Mouse (Mus musculus): ENCODE measurements at regions not wholly inside any gene's neighbourhood (a gene's known extent, or its start where the extent isn't known, plus 50 kb on each side); places are given as distances from the start of the nearest gene placed in this dataset.
"Not testable (repeated sequence)": the region's sequence is repeated elsewhere in the genome, so short reads cannot be mapped to it uniquely, and the experiment has no call there.

DNA sequence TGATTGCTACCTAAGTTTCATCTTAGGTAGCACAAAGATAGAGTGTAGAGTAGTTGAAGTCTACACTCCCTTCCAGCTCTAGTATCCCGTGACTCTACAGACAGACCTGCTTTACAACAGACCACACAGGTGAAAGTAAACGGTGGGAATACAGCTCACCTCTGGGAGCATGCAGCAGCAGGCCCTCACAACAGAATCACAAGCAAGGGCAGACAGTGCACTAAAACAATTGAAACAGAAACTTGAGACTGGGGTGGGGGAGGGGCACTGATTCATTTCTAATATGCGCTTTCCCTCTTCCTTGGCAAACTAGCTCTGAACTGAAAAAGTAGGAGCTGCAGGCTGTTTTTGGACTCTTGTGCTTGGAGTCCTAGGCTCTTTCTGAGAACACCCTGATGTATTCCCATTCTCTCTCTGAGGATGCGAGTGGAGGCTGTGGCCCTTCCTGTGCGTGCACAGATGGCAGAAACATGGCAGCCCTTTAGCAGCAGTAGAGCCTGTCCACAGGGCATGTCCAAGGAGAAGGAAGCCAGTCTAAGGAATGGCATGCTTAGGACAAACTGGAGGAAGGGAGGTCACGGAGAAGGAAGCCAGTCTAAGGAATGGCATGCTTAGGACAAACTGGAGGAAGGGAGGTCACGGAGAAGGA is 152.5 kb upstream of the Unc93a2 start:
- no peak for DNase-seq (ENCODE audit: low spot score in 2 of 2)

DNA sequence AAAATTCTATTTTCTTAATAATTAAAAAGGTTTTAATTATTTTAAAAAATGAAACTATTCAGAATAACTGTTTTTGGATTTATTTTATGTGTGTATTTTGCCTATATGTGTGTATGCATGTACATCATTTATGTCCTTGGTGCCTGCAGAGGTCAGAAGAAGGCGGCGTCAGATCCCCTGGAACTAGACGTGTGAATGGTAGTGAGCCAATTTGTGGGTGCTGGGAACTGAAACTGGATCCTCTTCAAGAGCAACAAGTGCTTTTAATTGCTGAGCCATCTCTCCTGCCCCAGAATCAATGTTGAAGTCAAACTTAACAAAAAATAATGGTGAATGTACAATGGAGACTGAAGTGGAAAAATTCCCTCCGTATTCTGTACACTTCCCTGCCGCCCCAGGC is 151.9 kb upstream of the Unc93a2 start:
- no peak for DNase-seq (ENCODE audit: low spot score in 2 of 2)

DNA sequence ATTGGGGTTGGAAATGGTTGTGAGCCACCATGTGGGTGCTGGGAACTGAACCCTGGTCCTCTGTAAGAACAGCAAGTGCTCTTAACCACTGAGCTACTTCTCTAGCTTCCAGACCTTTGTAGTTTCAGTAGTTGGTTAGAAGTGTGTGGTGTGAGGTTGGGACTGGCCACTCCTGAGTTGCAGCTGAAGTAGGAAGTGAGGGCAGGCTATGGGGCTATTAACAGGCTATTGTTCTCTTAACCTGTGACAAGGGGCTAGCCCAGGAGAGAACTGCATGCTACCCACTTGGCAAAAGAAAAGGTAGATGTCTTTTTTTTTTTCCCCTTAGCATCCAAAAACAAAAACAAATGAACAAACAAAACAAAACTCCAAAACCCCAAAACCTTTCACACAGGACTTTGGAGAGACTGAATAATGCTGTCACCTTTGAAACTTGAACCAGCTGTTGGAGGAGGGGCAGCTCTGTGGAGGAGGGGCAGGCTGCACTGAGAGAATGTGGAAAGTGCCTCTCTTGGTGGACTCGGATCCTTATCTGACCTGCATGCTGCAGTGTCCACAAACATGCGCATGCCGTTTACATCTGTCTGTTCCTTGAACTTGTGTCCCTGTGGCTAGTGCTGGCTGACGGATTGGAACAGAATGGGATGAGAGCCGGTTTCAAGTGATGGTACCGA is 149.3 kb upstream of the Unc93a2 start:
- no peak for DNase-seq (ENCODE audit: low spot score in 2 of 2)

DNA sequence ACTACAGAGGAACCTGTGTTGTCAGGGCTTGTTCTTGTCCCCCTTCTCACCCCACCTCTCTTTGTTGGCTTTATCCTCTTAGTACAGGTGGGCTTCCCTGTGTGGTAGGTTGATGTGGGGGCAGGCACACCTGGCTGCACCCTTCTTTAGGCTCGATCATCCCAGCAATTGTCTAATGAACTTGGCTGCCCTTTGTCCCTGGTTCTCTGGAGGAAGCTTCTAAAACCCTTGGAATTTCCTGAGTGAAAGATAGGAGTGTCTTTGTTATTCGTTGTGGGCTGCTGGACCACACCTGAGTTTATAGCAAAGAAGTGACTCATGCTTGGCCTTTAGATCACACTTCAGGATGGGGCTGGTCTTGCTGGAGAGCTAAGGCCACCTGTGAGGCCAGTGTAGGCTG is 148.3 kb upstream of the Unc93a2 start:
- DNase-seq (ENCODE audit: low spot score in 2 of 2): no peak

DNA sequence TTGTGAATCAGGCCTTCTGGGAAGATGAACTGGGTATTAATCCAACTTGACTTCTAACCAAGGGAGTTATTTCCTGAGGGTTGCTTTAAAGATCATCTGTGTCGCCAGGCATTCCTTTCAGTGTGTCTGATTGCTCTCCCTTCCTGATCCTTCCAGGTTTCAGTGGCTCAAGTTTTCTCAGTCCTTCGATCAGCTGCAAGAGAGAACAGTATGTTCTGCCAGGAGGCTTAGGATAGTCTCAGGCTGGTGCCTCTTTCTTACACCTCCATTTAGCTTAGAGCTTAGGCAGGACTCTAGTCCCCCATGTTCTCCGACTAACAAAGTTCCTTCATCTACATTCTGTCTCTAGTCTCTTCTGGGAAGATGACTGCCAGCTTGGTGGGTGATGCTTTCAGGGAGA is 147.4 kb upstream of the Unc93a2 start:
- DNase-seq (ENCODE audit: low spot score in 2 of 2): no peak

DNA sequence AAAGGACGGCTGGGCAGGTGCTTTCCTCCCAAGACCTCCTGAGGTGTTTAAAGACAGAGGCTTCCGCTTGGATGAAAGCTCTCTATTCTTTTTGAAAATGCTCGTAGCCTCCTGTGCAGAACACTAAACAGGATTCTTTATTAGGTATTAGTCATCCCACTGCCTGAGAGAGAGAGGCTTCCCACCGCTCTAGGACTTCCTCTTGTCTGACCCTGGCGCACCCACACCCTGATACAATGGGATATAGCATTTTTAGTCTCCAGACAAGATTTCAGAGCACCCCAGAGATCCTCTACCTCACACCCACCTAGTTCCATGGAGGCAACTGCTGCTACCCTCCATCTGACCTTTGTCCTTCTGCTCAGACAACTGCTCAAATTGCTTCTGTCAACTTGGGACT is 144.0 kb upstream of the Unc93a2 start:
- no peak for DNase-seq (ENCODE audit: low spot score in 2 of 2)

DNA sequence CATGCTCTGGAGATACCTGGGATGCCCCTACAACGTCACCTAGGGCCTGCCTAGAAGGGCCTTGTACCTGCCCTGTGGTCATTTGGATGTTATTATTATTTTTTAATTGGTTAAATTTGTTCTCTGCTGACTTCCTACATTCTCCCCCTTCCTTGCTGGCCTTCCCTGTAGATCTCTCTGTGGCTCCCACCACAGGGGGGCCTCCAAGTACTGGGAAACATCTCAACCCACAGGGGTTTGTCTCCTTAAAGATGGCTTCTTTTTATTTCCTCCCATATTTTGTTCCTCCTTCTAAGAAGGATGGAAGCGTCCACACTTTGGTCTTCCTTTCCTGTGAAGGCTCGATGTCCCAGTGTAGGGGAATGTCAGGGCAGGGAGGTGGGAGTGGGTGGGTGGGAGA is 142.4 kb upstream of the Unc93a2 start:
- no peak for DNase-seq (ENCODE audit: low spot score in 2 of 2)

DNA sequence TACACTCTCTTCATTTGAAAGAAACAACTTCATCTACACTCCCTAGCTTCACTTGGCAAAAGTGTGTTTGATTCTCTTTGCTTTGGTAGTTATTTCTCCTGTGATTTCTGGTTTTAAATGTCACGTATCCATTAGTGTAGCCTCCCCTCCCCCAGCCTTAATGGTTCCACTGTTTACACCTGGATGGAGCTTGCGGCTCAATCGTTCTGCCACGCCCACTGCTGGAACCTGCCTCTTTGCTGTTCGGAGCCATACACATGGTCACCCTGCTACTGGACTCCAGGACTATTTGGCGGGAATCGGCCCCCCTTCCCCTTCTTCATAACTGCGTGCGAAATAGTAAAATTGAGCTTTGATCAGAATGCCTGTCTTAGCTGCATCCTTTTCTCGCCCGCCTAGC is 139.2 kb upstream of the Unc93a2 start:
- DNase-seq (ENCODE audit: low spot score in 2 of 2): not testable (repeated sequence)

DNA sequence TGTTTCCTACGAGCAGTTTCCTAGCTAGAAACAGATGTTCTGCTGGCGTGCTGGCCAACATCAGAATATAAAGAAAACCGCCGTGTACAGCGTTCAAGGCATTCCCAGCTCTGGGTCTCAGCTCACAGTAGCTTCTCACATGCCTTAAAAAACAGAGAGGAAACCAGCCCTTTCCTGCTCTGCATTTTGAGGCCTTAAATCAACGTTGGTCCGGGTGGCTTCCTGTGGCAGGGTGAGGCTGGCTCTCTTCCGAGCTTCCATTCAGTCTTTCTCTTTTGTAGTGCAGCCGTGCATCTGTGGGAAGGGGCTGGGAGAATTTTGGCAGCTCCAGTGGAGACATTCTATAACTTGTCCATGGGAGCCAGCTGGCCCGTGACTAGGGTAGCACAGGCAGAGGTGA is 135.9 kb upstream of the Unc93a2 start:
- no peak for DNase-seq (ENCODE audit: low spot score in 2 of 2)
